Mouse (Mus musculus) stomach, postnatal 0 days (tissue): ENCODE results near the gene Ifitm6. TPM values are rescaled to one million over a fixed set of nuclear protein-coding genes. Genes with fewer than 3 reads are reported as not detected.

Experiments
- ATAC-seq: fragments of 200-750 bp; cut with Nextera tagmentation; 2 replicates; pipeline ENCODE4 v1.8.0; 2017; ENCODE audit not compliant: low FRiP score, low TSS enrichment
- DNase-seq: peaks from one replicate; pipeline ENCODE4 v3.0.0-alpha.2; 2016; ENCODE audit warnings: low spot score
- H3K27ac ChIP-seq: fragments of 300-500 bp; sonication (generic); replicated peaks from 2 replicates; pipeline ENCODE4 v1.5.1; 2014; ENCODE audit warnings: mild to moderate bottlenecking, control low read depth
- H3K27me3 ChIP-seq: fragments of 300-500 bp; sonication (generic); 2 replicates; pipeline ENCODE4 v1.6.1; 2014; ENCODE audit warnings: low read length; ENCODE audit not compliant: control insufficient read depth, insufficient read depth
- H3K36me3 ChIP-seq: fragments of 300-500 bp; sonication (generic); 2 replicates; pipeline ENCODE4 v1.6.1; 2014; ENCODE audit warnings: low read length, mixed read lengths; ENCODE audit not compliant: control insufficient read depth, insufficient read depth
- H3K4me1 ChIP-seq: fragments of 300-500 bp; sonication (generic); replicated peaks from 2 replicates; pipeline ENCODE4 v1.6.1; 2014; ENCODE audit warnings: antibody characterized with exemption; ENCODE audit not compliant: control insufficient read depth, insufficient read depth
- H3K4me2 ChIP-seq: fragments of 300-500 bp; sonication (generic); replicated peaks from 2 replicates; pipeline ENCODE4 v1.6.1; 2014; ENCODE audit warnings: low read depth, mild to moderate bottlenecking, control low read depth, moderate library complexity
- H3K4me3 ChIP-seq: fragments of 300-500 bp; sonication (generic); 2 replicates; pipeline ENCODE4 v1.5.1; 2014; ENCODE audit warnings: low read depth, low read length, control low read depth
- H3K9ac ChIP-seq: fragments of 300-500 bp; sonication (generic); 2 replicates; pipeline ENCODE4 v1.6.1; 2014; ENCODE audit warnings: mild to moderate bottlenecking, low read length, control low read depth, mixed read lengths
- H3K9me3 ChIP-seq: fragments of 300-500 bp; sonication (generic); 2 replicates; pipeline ENCODE4 v1.6.1; 2016; ENCODE audit warnings: low read length; ENCODE audit not compliant: control insufficient read depth
- CTCF ChIP-seq: IDR thresholded peaks from 2 replicates; pipeline ENCODE4 v1.5.1; 2016; ENCODE audit warnings: antibody characterized with exemption, low read depth, mild to moderate bottlenecking, moderate library complexity
- EP300 ChIP-seq: optimal IDR thresholded peaks from 2 replicates; pipeline ENCODE3; 2016; ENCODE audit warnings: antibody characterized with exemption
- WGBS: fragments of 180-500 bp; shearing (Covaris S2); extraction: QIAGEN DNeasy Blood & Tissue Kit; methylation state at CpG from one replicate; pipeline ENCODE4 v1.1.7; 2014; 5-methylcytosine and 5-hydroxymethylcytosine counted together
- polyA plus RNA-seq: library from polyadenylated mRNA; unstranded; fragments of >200 nt; fragmentation: Nextera tagmentation; extraction: Ambion mirVana; gene quantifications from 2 replicates; pipeline ENCODE4 v1.2.1, GENCODE M21; 2015

Ifitm6 gene
- polyA plus RNA-seq, 1 experiment from 2014 or later = 0.40 TPM

DNA sequence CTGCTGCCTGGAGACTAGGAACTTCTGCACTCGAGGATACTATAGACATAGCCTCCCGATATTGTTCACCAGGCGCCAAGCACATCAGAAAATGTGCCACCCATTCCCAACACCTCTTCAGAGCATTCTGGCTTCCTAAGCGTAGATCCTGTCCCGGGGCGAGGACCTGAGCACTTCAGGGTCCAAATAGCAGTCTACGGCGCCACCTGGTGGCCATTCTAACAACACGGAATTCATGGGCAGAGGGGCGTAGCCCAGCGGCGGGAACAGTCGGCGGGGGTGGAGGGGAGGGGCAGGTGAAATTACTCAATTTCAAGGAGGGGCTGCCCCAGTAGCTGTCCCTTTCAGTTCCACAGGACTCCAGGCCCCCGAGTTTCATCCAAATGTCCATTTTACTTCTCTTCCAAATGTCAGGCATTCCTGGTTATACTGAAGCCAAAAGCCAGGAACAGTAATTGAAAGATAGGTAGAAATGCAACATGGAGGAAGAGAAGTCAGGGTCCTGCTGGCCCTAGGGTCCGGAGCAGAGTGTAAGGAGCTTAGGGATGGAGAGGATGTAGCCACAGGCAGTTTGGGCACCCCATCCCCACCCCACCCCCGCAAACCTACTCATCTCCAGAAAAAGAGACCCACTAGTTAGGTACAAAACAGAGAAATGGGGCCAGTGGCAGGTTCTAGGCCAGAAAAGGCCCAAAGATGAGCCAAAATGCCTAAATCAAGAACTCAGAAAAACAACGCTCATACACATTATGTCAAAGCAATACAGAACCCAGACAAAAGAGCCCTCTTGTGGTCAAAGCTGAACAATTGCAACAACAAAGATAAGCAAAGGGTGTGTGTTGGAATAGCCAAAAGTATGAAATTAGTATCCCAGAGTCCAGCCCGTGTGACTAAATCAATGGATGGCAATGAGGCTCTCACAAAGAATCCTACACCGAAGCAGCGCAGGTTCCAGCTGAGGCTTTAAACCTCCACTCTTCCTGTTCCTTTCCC lies 30.8 kb upstream of the Ifitm6 start:
- H3K27ac ChIP-seq = peak overlapping the region; percentile 95
- WGBS = 6% methylated on average over 21 of the region's 21 CpGs
- 0 out of 2 replicates have a peak, but pooled peaks cover 7% of the 10 kb centered on the region for H3K4me1 ChIP-seq
- H3K4me3 ChIP-seq = peak overlapping the region; percentile 18; the same call in 1 of the 2 replicates
- H3K36me3 ChIP-seq = no peaks in the 10 kb centered on the region
- H3K4me2 ChIP-seq = peak overlapping the region; percentile 62
- H3K9me3 ChIP-seq = no peaks in the 10 kb centered on the region
- TF ChIP-seq CTCF = peak; percentile 95
- no peak for TF ChIP-seq EP300
- H3K27me3 ChIP-seq = no peaks in the 10 kb centered on the region
- ATAC-seq (peak; percentile 90), DNase-seq (peak; percentile 92)
- peak overlapping the region; percentile 50 for H3K9ac ChIP-seq

GRCm38 (mm10) chr7:141047581-141048225 lies 30.0 kb upstream of the Ifitm6 start:
- TF ChIP-seq EP300 (no peak), CTCF (no peak)
- peak overlapping the region; percentile 50 for H3K9ac ChIP-seq
- 5% methylated on average over 14 of the region's 19 CpGs for WGBS
- no peaks in the 10 kb centered on the region for H3K9me3 ChIP-seq
- H3K27me3 ChIP-seq = no peaks in the 10 kb centered on the region
- DNase-seq (peak; percentile 61), ATAC-seq (peak; percentile 88)
- H3K4me2 ChIP-seq = peak overlapping the region; percentile 62
- H3K36me3 ChIP-seq = no peaks in the 10 kb centered on the region
- H3K27ac ChIP-seq = peak overlapping the region; percentile 95
- H3K4me1 ChIP-seq = 0 out of 2 replicates have a peak, but pooled peaks cover 7% of the 10 kb centered on the region
- H3K4me3 ChIP-seq = peak overlapping the region; percentile 18; the same call in 1 of the 2 replicates

DNA sequence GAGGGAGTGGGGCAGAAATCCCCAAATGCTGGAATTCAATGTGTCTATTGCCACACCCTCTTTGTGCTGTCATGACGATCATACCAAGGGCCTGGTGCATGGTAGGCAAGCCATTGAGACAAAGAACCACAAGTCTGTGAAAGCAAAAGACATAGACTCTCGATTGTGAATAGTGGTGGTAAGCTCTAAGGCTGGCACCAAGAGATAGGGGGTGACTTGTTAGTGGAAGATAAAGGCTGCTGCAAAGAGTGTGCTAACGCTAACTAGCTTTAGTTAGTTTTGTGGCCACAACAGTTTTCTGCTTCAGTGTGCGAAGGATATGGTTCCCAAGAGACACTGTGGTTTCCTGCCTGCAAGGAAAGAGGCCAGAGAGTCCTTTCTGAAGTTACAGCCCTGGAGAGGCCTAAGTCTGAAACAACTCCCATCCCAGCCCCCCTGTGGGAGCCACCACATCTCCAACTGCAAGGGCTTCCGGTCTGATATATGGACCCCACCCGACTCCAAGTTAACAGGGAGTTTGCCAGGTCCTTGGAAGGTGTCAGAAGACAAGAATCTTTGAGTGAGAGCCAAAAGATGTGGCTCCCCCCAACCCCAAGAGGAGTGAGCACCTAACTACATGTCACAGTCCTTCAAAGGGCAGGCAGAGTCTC lies 29.3 kb upstream of the Ifitm6 start:
- no peak for ATAC-seq
- Histone ChIP-seq H3K4me2 (0 out of 2 replicates have a peak overlapping the region, but pooled peaks have one; percentile 0), H3K36me3 (no peaks in the 10 kb centered on the region), H3K27me3 (no peaks in the 10 kb centered on the region), H3K9ac (peak overlapping the region; percentile 41; the same call in 1 of the 2 replicates), H3K27ac (peak overlapping the region; percentile 95), H3K4me3 (no peak overlapping the region), H3K4me1 (0 out of 2 replicates have a peak, but pooled peaks cover 9% of the 10 kb centered on the region), H3K9me3 (no peaks in the 10 kb centered on the region)
- no peak for DNase-seq
- TF ChIP-seq CTCF (no peak), EP300 (no peak)
- 56% methylated on average over 6 of the region's 6 CpGs for WGBS

DNA sequence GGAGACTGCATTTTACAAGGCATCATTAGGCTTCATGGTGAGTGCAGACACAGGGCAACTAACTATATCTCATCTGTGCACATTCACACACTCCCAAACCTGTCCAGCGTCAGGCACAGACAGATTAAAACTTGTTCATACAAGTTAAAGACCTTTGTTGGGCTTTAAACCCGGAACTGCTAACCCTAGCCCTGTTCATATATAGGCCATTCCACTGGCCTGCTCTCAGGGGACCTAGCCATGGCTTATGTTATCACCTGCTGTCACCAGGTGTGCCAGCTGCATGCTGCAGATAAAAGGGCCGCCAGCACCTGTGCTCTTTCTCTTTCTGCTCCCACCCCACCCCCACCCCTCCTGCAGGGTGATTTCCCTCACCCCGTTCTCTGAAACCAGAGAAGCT lies 24.8 kb upstream of the Ifitm6 start:
- Histone ChIP-seq H3K36me3 (no peaks in the 10 kb centered on the region), H3K27me3 (no peaks in the 10 kb centered on the region), H3K4me1 (peaks cover 7% of the 10 kb centered on the region; the same call in 1 of the 2 replicates), H3K9me3 (no peaks in the 10 kb centered on the region), H3K27ac (peak overlapping the region; percentile 75), H3K9ac (no peak overlapping the region), H3K4me2 (no peak overlapping the region), H3K4me3 (no peak overlapping the region)
- ATAC-seq = peak; percentile 59; the same call in 1 of the 2 replicates
- TF ChIP-seq CTCF (no peak), EP300 (no peak)
- WGBS = 31% methylated on average over 4 of the region's 4 CpGs
- peak; percentile 61 for DNase-seq

DNA sequence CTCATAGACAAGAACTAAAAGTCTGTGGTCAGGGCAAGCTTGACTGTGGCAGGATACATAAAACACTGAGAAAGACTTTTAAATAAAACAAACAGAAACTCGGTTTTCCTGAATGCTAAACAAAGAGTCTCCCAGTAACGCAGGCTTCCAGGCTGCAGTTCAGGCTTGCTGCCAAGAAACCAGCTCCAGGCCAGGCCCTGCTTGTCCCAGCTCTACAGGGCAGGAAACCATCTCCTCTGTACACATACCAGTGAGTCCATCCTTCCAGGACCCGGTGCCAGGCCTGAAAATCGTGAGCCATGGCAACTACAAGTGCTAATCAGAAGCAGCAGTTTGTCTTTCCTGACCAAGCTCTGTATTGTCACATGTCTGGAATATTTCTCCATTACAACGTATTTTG lies 23.9 kb upstream of the Ifitm6 start:
- no peak overlapping the region for H3K4me2 ChIP-seq
- TF ChIP-seq CTCF (no peak), EP300 (no peak)
- H3K9me3 ChIP-seq = no peaks in the 10 kb centered on the region
- ATAC-seq (peak; percentile 87), DNase-seq (peak; percentile 88)
- no peak overlapping the region for H3K4me3 ChIP-seq
- peaks cover 2% of the 10 kb centered on the region; the same call in 1 of the 2 replicates for H3K4me1 ChIP-seq
- no peaks in the 10 kb centered on the region for H3K36me3 ChIP-seq
- H3K9ac ChIP-seq = no peak overlapping the region
- H3K27me3 ChIP-seq = no peaks in the 10 kb centered on the region
- 3% methylated on average over 5 of the region's 5 CpGs for WGBS
- peak overlapping the region; percentile 81 for H3K27ac ChIP-seq
